Comparison of ENCODE assay signal across 8 mouse cellular contexts in genomic region chr2:113848245-113849121, GRCm38 (mm10). TPM values are rescaled to one million over a fixed set of nuclear protein-coding genes. Genes with fewer than 3 reads are reported as not detected.
A peak's percentile ranks its signal among the peaks of the same experiment; 100 is the strongest.
DNase-seq lines count a peak whose midpoint lies in the region; ATAC-seq lines count a peak whose summit lies in the region.

TSS of gene Arhgap11a (minus strand) at chr2:113848661.

- H3K9ac ChIP-seq in hindbrain, embryonic 14.5 days: peak within 1 kb of the TSS; percentile 69

- DNase-seq in R1 (ENCODE audit: low read depth, low spot score): peak; percentile 97
- peak; percentile 93 to 94 for DNase-seq in cerebellum, postnatal 25 days
- peak; percentile 86 to 87 for DNase-seq in frontal cortex, postnatal 25 days (ENCODE audit: low spot score in 2 of 2)
- DNase-seq in hindbrain, embryonic 14.5 days (ENCODE audit: low spot score): peak; percentile 99
- peak; percentile 86 to 88 for DNase-seq in layer of hippocampus, postnatal 36 days
- DNase-seq in lung, postnatal 36 days: peak; percentile 96
- DNase-seq in retina, postnatal 1 day: peak; percentile 98
- peak; percentile 85 to 92 for DNase-seq in urinary bladder, adult 18-20 months (ENCODE audit: low spot score in 2 of 2)

- peak within 1 kb of the TSS; percentile 85 for H3K4me2 ChIP-seq in hindbrain, embryonic 14.5 days (replicated peaks)

- peaks cover 11% of the 10 kb centered on the region for H3K4me1 ChIP-seq in hindbrain, embryonic 14.5 days (replicated peaks; ENCODE audit: control insufficient read depth, insufficient read depth, low read length)

- peak within 1 kb of the TSS; percentile 47 for H3K4me3 ChIP-seq in hindbrain, embryonic 14.5 days (replicated peaks; ENCODE audit: low read length)

- WGBS in hindbrain, embryonic 14.5 days: under 1% methylated on average over 48 of the region's 48 CpGs

- H3K27ac ChIP-seq in hindbrain, embryonic 14.5 days: peak within 1 kb of the TSS; percentile 87

- ATAC-seq in hindbrain, embryonic 14.5 days (ENCODE audit: low FRiP score): peak; percentile 97

- no peaks in the 10 kb centered on the region for H3K36me3 ChIP-seq in hindbrain, embryonic 14.5 days (replicated peaks; ENCODE audit: control insufficient read depth, insufficient read depth)

- no peaks in the 10 kb centered on the region for H3K27me3 ChIP-seq in hindbrain, embryonic 14.5 days (ENCODE audit: control insufficient read depth, insufficient read depth, low read length)

- H3K9me3 ChIP-seq in hindbrain, embryonic 14.5 days (ENCODE audit: control insufficient read depth, low read length): no peaks in the 10 kb centered on the region

RNA-seq across cellular contexts. Expression of gene Arhgap11a, which starts in this region (rescaled TPM):
- 1.1 TPM in 2 replicates for polyA plus RNA-seq in hindbrain, embryonic 14.5 days (2014; fragmentation: Nextera tagmentation; extraction: Ambion mirVana)
- 1 to 10 TPM; 2.1 to 2.8 TPM for total RNA-seq in layer of hippocampus, postnatal 36 days (2021)

Comparison
In these comparisons a context has a peak if more than half of its experiments do, and no peak if none do; other contexts are left out.
1. Peak in every context shown above with its lines: DNase-seq, ATAC-seq, H3K4me3 ChIP-seq and H3K27ac ChIP-seq.